Mouse (Mus musculus) heart, postnatal 0 days (tissue): ENCODE results near the gene Krt25. TPM values are rescaled to one million over a fixed set of nuclear protein-coding genes. Genes with fewer than 3 reads are reported as not detected.
A peak's percentile ranks its signal among the peaks of the same experiment; 100 is the strongest.

Source experiments
- ATAC-seq: fragments of 200-750 bp; cut with Nextera tagmentation; 2 replicates; pipeline ENCODE4 v1.8.0; 2017; ENCODE audit warnings: low read depth, moderate number of reproducible peaks, moderate library complexity; ENCODE audit not compliant: insufficient read depth
- DNase-seq: peaks from one replicate; pipeline ENCODE4 v3.0.0-alpha.2; 2016; ENCODE audit warnings: low spot score
- H3K27ac ChIP-seq: fragments of 300-500 bp; sonication (generic); 2 replicates; pipeline ENCODE4 v1.5.1; 2014; ENCODE audit warnings: low read depth, mild to moderate bottlenecking
- H3K27me3 ChIP-seq: fragments of 300-500 bp; sonication (generic); 2 replicates; pipeline ENCODE4 v1.6.1; 2014; ENCODE audit warnings: low read length, mixed read lengths; ENCODE audit not compliant: control insufficient read depth, insufficient read depth
- H3K36me3 ChIP-seq: fragments of 300-500 bp; sonication (generic); replicated peaks from 2 replicates; pipeline ENCODE4 v1.6.1; 2014; ENCODE audit warnings: low read length, mixed read lengths; ENCODE audit not compliant: control insufficient read depth, insufficient read depth
- H3K4me1 ChIP-seq: fragments of 300-500 bp; sonication (generic); 2 replicates; pipeline ENCODE4 v1.6.1; 2014; ENCODE audit warnings: antibody characterized with exemption; ENCODE audit not compliant: control insufficient read depth, insufficient read depth
- H3K4me2 ChIP-seq: fragments of 300-500 bp; sonication (generic); 2 replicates; pipeline ENCODE4 v1.6.1; 2014; ENCODE audit warnings: low read depth, mild to moderate bottlenecking, low read length, moderate library complexity
- H3K4me3 ChIP-seq: fragments of 300-500 bp; sonication (generic); 2 replicates; pipeline ENCODE4 v1.5.1; 2014; ENCODE audit warnings: low read depth, low read length
- H3K9ac ChIP-seq: fragments of 300-500 bp; sonication (generic); replicated peaks from 2 replicates; pipeline ENCODE4 v1.6.1; 2014; ENCODE audit warnings: low read depth, low read length, mixed read lengths
- H3K9me3 ChIP-seq: fragments of 300-500 bp; sonication (generic); replicated peaks from 2 replicates; pipeline ENCODE4 v1.6.1; 2016; ENCODE audit warnings: low read length; ENCODE audit not compliant: control insufficient read depth
- CTCF ChIP-seq: IDR thresholded peaks from 2 replicates; pipeline ENCODE4 v1.5.1; 2016; ENCODE audit warnings: antibody characterized with exemption, control low read depth, low read depth
- EP300 ChIP-seq: IDR thresholded peaks from 2 replicates; pipeline ENCODE4 v1.6.1; 2016; ENCODE audit warnings: antibody characterized with exemption, low read depth
- WGBS: fragments of 180-500 bp; shearing (Covaris S2); extraction: QIAGEN DNeasy Blood & Tissue Kit; methylation state at CpG from one replicate; pipeline ENCODE4 v1.1.7; 2014; 5-methylcytosine and 5-hydroxymethylcytosine counted together
- polyA plus RNA-seq: library from polyadenylated mRNA; unstranded; fragments of >200 nt; fragmentation: Nextera tagmentation; extraction: Ambion mirVana; gene quantifications from 2 replicates; pipeline ENCODE4 v1.2.1, GENCODE M21; 2015
- total RNA-seq: library from RNA; depleted of rRNA; stranded (reverse); fragments of >200 nt; gene quantifications from 2 replicates; pipeline ENCODE4 v1.2.3, GENCODE M21; 2014; ENCODE audit warnings: low replicate concordance; rRNA removed

The Krt25 gene
- total and polyA plus RNA-seq, 2 experiments from 2014 or later, result 0.07 TPM; not detected in 1

- Histone ChIP-seq H3K9ac (no peak overlapping the region), H3K4me1 (no peaks in the 10 kb centered on the region), H3K9me3 (no peaks in the 10 kb centered on the region), H3K27ac (no peak overlapping the region), H3K4me3 (no peak overlapping the region), H3K36me3 (no peaks in the 10 kb centered on the region), H3K27me3 (no peaks in the 10 kb centered on the region), H3K4me2 (no peak overlapping the region)
- no peak for DNase-seq
- TF ChIP-seq EP300 (no peak), CTCF (no peak)
- WGBS, result 55% methylated on average over 7 of the region's 7 CpGs
- ATAC-seq, result no peak
Measured at GRCm38 (mm10) chr11:99276786-99277185, 46.0 kb downstream of the Krt25 start.

DNA sequence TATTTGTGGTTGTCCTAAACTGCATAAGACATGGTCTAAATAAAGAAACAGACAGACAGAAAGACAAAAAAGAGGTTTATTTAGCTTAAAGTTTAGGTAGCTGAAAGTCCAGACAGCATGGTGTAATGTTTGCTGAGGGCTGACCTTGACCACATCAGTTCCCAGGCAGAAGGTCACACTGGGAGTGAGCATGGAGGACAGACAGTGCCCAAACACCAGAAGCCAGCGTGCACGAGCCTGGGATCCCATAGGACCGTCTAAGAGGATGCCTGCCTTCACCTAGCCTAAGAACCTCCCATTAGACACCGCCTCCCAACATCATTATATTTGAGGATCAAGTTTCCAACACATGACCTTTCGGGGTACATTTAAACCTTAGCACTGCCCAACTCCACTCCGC lies 47.1 kb downstream of the Krt25 start:
- DNase-seq, result no peak
- H3K9me3 ChIP-seq, result no peaks in the 10 kb centered on the region
- ATAC-seq, result no peak
- H3K4me2 ChIP-seq, result no peak overlapping the region
- no peaks in the 10 kb centered on the region for H3K27me3 ChIP-seq
- WGBS, result 69% methylated on average over 6 of the region's 6 CpGs
- H3K27ac ChIP-seq, result no peak overlapping the region
- no peak for TF ChIP-seq CTCF
- no peak for TF ChIP-seq EP300
- no peaks in the 10 kb centered on the region for H3K4me1 ChIP-seq
- H3K36me3 ChIP-seq, result no peaks in the 10 kb centered on the region
- H3K4me3 ChIP-seq, result no peak overlapping the region
- H3K9ac ChIP-seq, result no peak overlapping the region

- H3K4me3 ChIP-seq, result no peak overlapping the region
- WGBS, result 94% methylated on average over 4 of the region's 4 CpGs
Measured at GRCm38 (mm10) chr11:99272721-99273120, 50.0 kb downstream of the Krt25 start.

DNA sequence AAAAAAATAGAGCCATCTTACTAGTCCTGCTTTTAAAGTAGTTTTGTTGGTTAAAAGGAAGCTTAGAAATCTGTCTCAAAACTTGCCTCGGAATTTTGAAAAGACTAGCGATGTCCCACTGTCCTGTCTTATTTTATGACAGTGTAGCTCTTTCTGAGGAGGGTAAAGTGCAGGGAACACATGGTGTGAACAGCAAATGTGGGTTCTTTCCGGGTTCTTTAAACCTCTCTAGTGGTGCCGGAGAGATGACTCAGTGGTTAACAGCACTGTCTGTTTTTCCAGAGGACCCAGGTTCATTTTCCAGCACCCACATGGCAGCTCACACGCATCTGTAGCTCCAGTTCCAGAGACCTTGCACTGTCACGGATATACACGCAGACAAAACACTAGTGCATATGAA lies 53.6 kb downstream of the Krt25 start:
- no peaks in the 10 kb centered on the region for H3K9me3 ChIP-seq
- DNase-seq (no peak), ATAC-seq (no peak)
- no peak overlapping the region for H3K4me3 ChIP-seq
- H3K27ac ChIP-seq, result no peak overlapping the region
- H3K4me2 ChIP-seq, result no peak overlapping the region
- WGBS, result 70% methylated on average over 7 of the region's 7 CpGs
- no peak for TF ChIP-seq CTCF
- TF ChIP-seq EP300, result no peak
- no peaks in the 10 kb centered on the region for H3K4me1 ChIP-seq
- H3K9ac ChIP-seq, result no peak overlapping the region
- H3K27me3 ChIP-seq, result no peaks in the 10 kb centered on the region
- no peaks in the 10 kb centered on the region for H3K36me3 ChIP-seq

More at GRCm38 (mm10) chr11:99272721-99273120, 50.0 kb downstream of the Krt25 start:
- no peak overlapping the region for H3K27ac ChIP-seq
- no peaks in the 10 kb centered on the region for H3K4me1 ChIP-seq
- no peak for ATAC-seq
- H3K9ac ChIP-seq, result no peak overlapping the region
- H3K36me3 ChIP-seq, result no peaks in the 10 kb centered on the region
- no peak overlapping the region for H3K4me2 ChIP-seq
- no peaks in the 10 kb centered on the region for H3K27me3 ChIP-seq
- TF ChIP-seq EP300, result no peak
- no peak for TF ChIP-seq CTCF
- H3K9me3 ChIP-seq, result no peaks in the 10 kb centered on the region
- DNase-seq, result no peak

DNA sequence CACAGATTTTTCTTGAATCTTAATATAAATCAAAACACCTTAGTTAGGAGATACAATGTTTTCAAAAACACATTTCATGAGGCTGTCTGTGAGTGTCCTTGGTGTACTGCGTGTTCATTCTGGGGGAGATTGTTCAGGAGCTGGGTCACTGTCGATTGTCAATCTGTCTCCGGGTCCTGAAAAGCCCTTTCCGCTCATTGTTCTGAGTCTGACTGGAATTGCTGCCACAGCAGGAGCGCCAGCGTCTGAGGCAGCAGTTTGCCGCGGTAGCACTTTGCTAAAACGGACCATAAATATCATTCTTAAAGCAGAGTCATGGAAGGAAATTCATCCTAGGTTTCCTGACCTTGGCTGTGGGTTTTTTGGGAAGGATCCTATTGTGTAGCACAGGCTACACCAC lies 57.0 kb downstream of the Krt25 start:
- Histone ChIP-seq H3K27ac (peak overlapping the region; percentile 61), H3K9me3 (no peaks in the 10 kb centered on the region), H3K27me3 (no peaks in the 10 kb centered on the region), H3K36me3 (no peaks in the 10 kb centered on the region), H3K4me1 (no peaks in the 10 kb centered on the region), H3K4me3 (no peak overlapping the region), H3K4me2 (no peak overlapping the region), H3K9ac (no peak overlapping the region)
- DNase-seq, result peak; percentile 37
- ATAC-seq, result peak; percentile 30; the same call in 1 of the 2 replicates
- 43% methylated on average over 9 of the region's 9 CpGs for WGBS
- no peak for TF ChIP-seq EP300
- TF ChIP-seq CTCF, result no peak

Other genes with a start within 250 kb of the Krt25 start
- gene Tns4, start 233.6 kb downstream of the Krt25 start, total RNA-seq, result 0.69 TPM in 1 of 2 replicates, not detected in the other
- gene Tns4, start 233.6 kb downstream of the Krt25 start, polyA plus RNA-seq, result 0.05 and 0.12 TPM in 2 replicates
- gene Ccr7, start 167.9 kb downstream of the Krt25 start, total RNA-seq, result 0.73 TPM in 1 of 2 replicates, not detected in the other
- 0.11 TPM in 2 replicates for gene Ccr7, start 167.9 kb downstream of the Krt25 start, polyA plus RNA-seq
- gene Smarce1, start 91.9 kb downstream of the Krt25 start, total RNA-seq, result 53.6 and 96.9 TPM in 2 replicates
- gene Smarce1, start 91.9 kb downstream of the Krt25 start, polyA plus RNA-seq, result 115 and 126 TPM in 2 replicates
- 4.5 and 5.7 TPM in 2 replicates for gene Krt222, start 78.9 kb downstream of the Krt25 start, total RNA-seq
- 6.9 and 7.9 TPM in 2 replicates for gene Krt222, start 78.9 kb downstream of the Krt25 start, polyA plus RNA-seq
- gene Krt24, start 37.7 kb downstream of the Krt25 start, total RNA-seq, result not detected in 2 replicates
- gene Krt24, start 37.7 kb downstream of the Krt25 start, polyA plus RNA-seq, result not detected in 2 replicates
- not detected in 2 replicates for gene Krt26, start 15.0 kb upstream of the Krt25 start, total RNA-seq
- gene Krt26, start 15.0 kb upstream of the Krt25 start, polyA plus RNA-seq, result not detected in 2 replicates
- gene Krt27, start 28.2 kb upstream of the Krt25 start, total RNA-seq, result not detected in 2 replicates
- not detected in 2 replicates for gene Krt27, start 28.2 kb upstream of the Krt25 start, polyA plus RNA-seq
- gene Krt28, start 52.0 kb upstream of the Krt25 start, total RNA-seq, result 3.1 TPM in 1 of 2 replicates, not detected in the other
- gene Krt28, start 52.0 kb upstream of the Krt25 start, polyA plus RNA-seq, result 0.10 and 0.14 TPM in 2 replicates
- 0.31 and 0.84 TPM in 2 replicates for gene Krt10, start 66.4 kb upstream of the Krt25 start, total RNA-seq
- 20.4 and 22.6 TPM in 2 replicates for gene Krt10, start 66.4 kb upstream of the Krt25 start, polyA plus RNA-seq
- gene Krt12, start 99.3 kb upstream of the Krt25 start, total RNA-seq, result not detected in 2 replicates
- not detected in 2 replicates for gene Krt12, start 99.3 kb upstream of the Krt25 start, polyA plus RNA-seq
- not detected in 2 replicates for gene Krt20, start 115.2 kb upstream of the Krt25 start, total RNA-seq
- gene Krt20, start 115.2 kb upstream of the Krt25 start, polyA plus RNA-seq, result 0.26 and 0.38 TPM in 2 replicates
- not detected in 2 replicates for gene Krt23, start 170.2 kb upstream of the Krt25 start, total RNA-seq
- gene Krt23, start 170.2 kb upstream of the Krt25 start, polyA plus RNA-seq, result 0.07 and 0.12 TPM in 2 replicates
- gene Krt39, start 198.4 kb upstream of the Krt25 start, total RNA-seq, result not detected in 2 replicates
- gene Krt39, start 198.4 kb upstream of the Krt25 start, polyA plus RNA-seq, result not detected in 2 replicates
- not detected in 2 replicates for gene Krt40, start 220.2 kb upstream of the Krt25 start, total RNA-seq
- not detected in 2 replicates for gene Krt40, start 220.2 kb upstream of the Krt25 start, polyA plus RNA-seq
- gene Krtap3-3, start 227.9 kb upstream of the Krt25 start, total RNA-seq, result not detected in 2 replicates
- gene Krtap3-3, start 227.9 kb upstream of the Krt25 start, polyA plus RNA-seq, result not detected in 2 replicates
- gene Krtap3-2, start 233.9 kb upstream of the Krt25 start, total RNA-seq, result not detected in 2 replicates
- not detected in 2 replicates for gene Krtap3-2, start 233.9 kb upstream of the Krt25 start, polyA plus RNA-seq
- gene Gm11939, start 236.5 kb upstream of the Krt25 start, total RNA-seq, result not detected in 2 replicates
- not detected in 2 replicates for gene Gm11939, start 236.5 kb upstream of the Krt25 start, polyA plus RNA-seq
- gene Krtap3-1, start 243.7 kb upstream of the Krt25 start, total RNA-seq, result not detected in 2 replicates
- gene Krtap3-1, start 243.7 kb upstream of the Krt25 start, polyA plus RNA-seq, result not detected in 2 replicates